Mouse (Mus musculus) gastrocnemius, postnatal 25 days (tissue): ENCODE measurements around the gene Gm9112. TPM values are rescaled to one million over a fixed set of nuclear protein-coding genes. Genes with fewer than 3 reads are reported as not detected.
"Not testable (repeated sequence)": the region's sequence is repeated elsewhere in the genome, so short reads cannot be mapped to it uniquely, and the experiment has no call there.

ENCODE experiments used
- DNase-seq: peaks from one replicate; pipeline ENCODE4 v3.0.0; 2022
- long read RNA-seq, 2 experiments: library from polyadenylated mRNA; stranded (forward); transcript quantifications; one replicate each; pipeline ENCODE4 v2.0.0; 2021
- total RNA-seq, 2 experiments: library from RNA; stranded (reverse); gene quantifications; 1 replicate in 1 of 2; 2 replicates in 1 of 2; pipeline ENCODE4 v1.2.3; 2021

The Gm9112 gene
- total RNA-seq, result not detected
- long read RNA-seq, experiment 1, result 0 reads
- long read RNA-seq, experiment 2, result 0 reads

- not testable (repeated sequence) for DNase-seq
Observed at GRCm38 (mm10) chrX:102707535-102707934, at the start of gene Gm9112, which contains the start of gene Dmrtc1b. Gm9112 (minus strand) TSS chrX:102707635. Dmrtc1b (plus strand) TSS chrX:102707865.

- DNase-seq, result not testable (repeated sequence)
Observed at GRCm38 (mm10) chrX:102724226-102724625, 16.8 kb upstream of the Gm9112 start.

- not testable (repeated sequence) for DNase-seq
Observed at GRCm38 (mm10) chrX:102700636-102701035, 6.8 kb downstream of the Gm9112 start.

GRCm38 (mm10) chrX:102689252-102689651, 18.2 kb downstream of the Gm9112 start:
- DNase-seq, result not testable (repeated sequence)

GRCm38 (mm10) chrX:102686872-102687271, 20.6 kb downstream of the Gm9112 start, which contains the start of gene Gm3880:
Gm3880 (minus strand) TSS chrX:102686972.
- not testable (repeated sequence) for DNase-seq

- not testable (repeated sequence) for DNase-seq
Observed at GRCm38 (mm10) chrX:102684706-102685105, 22.7 kb downstream of the Gm9112 start.

- no peak for DNase-seq
Observed at GRCm38 (mm10) chrX:102666641-102667040, 40.8 kb downstream of the Gm9112 start.

GRCm38 (mm10) chrX:102660712-102661111, 46.7 kb downstream of the Gm9112 start:
- DNase-seq, result no peak

Other genes with a start within 250 kb of the Gm9112 start
- 1 to 10 TPM; 2.5 to 3.1 TPM for gene Hdac8, start 202.3 kb downstream of the Gm9112 start, total RNA-seq
- gene Phka1, start 63.4 kb downstream of the Gm9112 start, total RNA-seq, result 100 to 1,000 TPM; 363 to 425 TPM
- not detected for gene Gm3880, start 20.7 kb downstream of the Gm9112 start, total RNA-seq
- gene Dmrtc1b, start 230 bp upstream of the Gm9112 start, total RNA-seq, result not detected
- not detected for gene Dmrtc1c1, start 95.3 kb upstream of the Gm9112 start, total RNA-seq
- gene Dmrtc1c2, start 147.0 kb upstream of the Gm9112 start, total RNA-seq, result not detected
- gene 1700031F05Rik, start 160.3 kb upstream of the Gm9112 start, total RNA-seq, result not detected
- not detected for gene Dmrtc1a, start 201.1 kb upstream of the Gm9112 start, total RNA-seq
- not detected for gene 1700011M02Rik, start 201.3 kb upstream of the Gm9112 start, total RNA-seq
- not detected for gene 1700018G05Rik, start 220.7 kb upstream of the Gm9112 start, total RNA-seq